Mouse (Mus musculus): Measurements from ENCODE around the gene 1700034I23Rik. TPM values are rescaled to one million over a fixed set of nuclear protein-coding genes. Genes with fewer than 3 reads are reported as not detected.
"Not testable (repeated sequence)": the region's sequence is repeated elsewhere in the genome, so short reads cannot be mapped to it uniquely, and the experiment has no call there.

1700034I23Rik gene
- polyA plus RNA-seq, 1 experiment from 2014 or later: 0.58 TPM

DNA sequence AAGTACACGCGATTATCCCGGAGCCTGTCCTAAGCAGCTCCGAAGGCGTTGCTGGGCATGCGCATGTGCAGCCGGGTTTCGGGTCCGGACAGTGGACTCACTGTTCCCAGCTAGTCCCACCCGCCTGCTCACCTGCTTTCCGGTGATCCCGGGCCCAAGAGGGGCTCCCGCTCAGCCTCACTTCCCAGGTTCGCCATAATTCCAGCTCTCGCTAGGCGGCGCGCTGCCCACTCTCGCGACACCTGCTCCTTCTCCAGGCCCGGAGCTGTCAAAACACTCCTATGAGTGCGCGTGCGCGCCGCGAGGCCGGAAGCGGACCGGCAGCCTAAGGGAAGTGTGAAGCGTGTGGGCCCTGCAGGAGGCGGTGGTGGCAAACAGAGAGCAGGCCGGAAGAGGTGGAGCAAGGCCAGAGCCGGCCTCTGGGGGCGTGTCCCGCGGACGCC, 8.5 kb downstream of the 1700034I23Rik start:
- Histone ChIP-seq H3K27ac (ENCODE audit: low read depth, low read length) (0 out of 2 replicates have a peak overlapping the region, but pooled peaks have one; percentile 29), H3K4me3 (ENCODE audit: low read depth, low read length) (peak overlapping the region; percentile 43), H3K4me2 (ENCODE audit: low read depth, low read length) (peak overlapping the region; percentile 49), H3K9ac (replicated peaks; ENCODE audit: low read depth, low read length) (peak overlapping the region; percentile 32; the same call in 1 of the 2 replicates)
- WGBS: under 1% methylated on average over 36 of the region's 38 CpGs
- H3K27me3 ChIP-seq (ENCODE audit: control insufficient read depth, insufficient read depth, low read length); H3K36me3 ChIP-seq (ENCODE audit: control insufficient read depth, insufficient read depth, low read length); H3K4me1 ChIP-seq (ENCODE audit: control insufficient read depth, insufficient read depth, low read length); H3K9me3 ChIP-seq (ENCODE audit: control insufficient read depth, low read length): not testable (repeated sequence)
- ATAC-seq (ENCODE audit: low read depth): peak; percentile 100

DNA sequence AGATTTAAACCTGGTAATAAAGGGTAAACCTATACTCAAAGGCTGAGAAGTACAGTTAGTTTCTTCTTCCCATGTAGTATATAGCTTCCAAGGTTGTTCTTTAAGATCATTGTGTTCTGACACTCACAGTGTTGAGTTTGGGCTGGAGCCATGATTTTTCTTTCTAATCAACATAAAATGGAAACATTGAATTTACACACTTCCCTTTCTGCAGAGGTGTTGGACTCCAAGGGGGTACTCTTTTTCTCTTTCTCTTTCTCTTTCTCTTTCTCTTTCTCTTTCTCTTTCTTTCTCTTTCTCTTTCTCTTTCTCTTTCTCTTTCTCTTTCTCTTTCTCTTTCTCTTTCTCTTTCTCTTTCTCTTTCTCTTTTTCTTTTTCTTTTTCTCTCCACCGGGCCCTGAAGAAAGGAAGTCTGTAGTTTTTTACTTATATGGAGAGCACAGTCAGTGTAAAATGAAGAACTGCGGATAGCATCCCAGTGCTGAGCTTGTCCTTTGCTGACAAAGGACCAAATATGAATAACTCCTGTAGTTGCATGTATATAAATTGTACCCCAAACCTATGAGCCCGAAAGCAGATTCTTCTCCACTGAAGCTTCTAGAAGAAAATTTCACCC, 49.1 kb downstream of the 1700034I23Rik start:
- H3K4me1 ChIP-seq (ENCODE audit: control insufficient read depth, insufficient read depth, low read length); H3K9me3 ChIP-seq (ENCODE audit: control insufficient read depth, low read length); ATAC-seq (ENCODE audit: low read depth); H3K4me2 ChIP-seq (ENCODE audit: low read depth, low read length); H3K27ac ChIP-seq (ENCODE audit: low read depth, low read length); H3K27me3 ChIP-seq (ENCODE audit: control insufficient read depth, insufficient read depth, low read length); H3K36me3 ChIP-seq (ENCODE audit: control insufficient read depth, insufficient read depth, low read length); H3K9ac ChIP-seq (replicated peaks; ENCODE audit: low read depth, low read length); H3K4me3 ChIP-seq (ENCODE audit: low read depth, low read length): not testable (repeated sequence)
- WGBS: 93% methylated on average over 3 of the region's 3 CpGs

Other genes starting within 250 kb of the 1700034I23Rik start
- gene Slc25a31, start 193.7 kb downstream of the 1700034I23Rik start, polyA plus RNA-seq (2014; fragmentation: Nextera tagmentation; extraction: Ambion mirVana): 0.09 and 0.44 TPM in 2 replicates
- 51.9 and 56.9 TPM in 2 replicates for gene Hspa4l, start 158.0 kb downstream of the 1700034I23Rik start, polyA plus RNA-seq (2014; fragmentation: Nextera tagmentation; extraction: Ambion mirVana)
- gene Plk4, start 102.5 kb downstream of the 1700034I23Rik start, polyA plus RNA-seq (2014; fragmentation: Nextera tagmentation; extraction: Ambion mirVana): 11.0 and 11.8 TPM in 2 replicates
- 14.4 and 14.9 TPM in 2 replicates for gene Mfsd8, start 55.7 kb downstream of the 1700034I23Rik start, polyA plus RNA-seq (2014; fragmentation: Nextera tagmentation; extraction: Ambion mirVana)
- 14.0 and 22.0 TPM in 2 replicates for gene Abhd18, start 55.6 kb downstream of the 1700034I23Rik start, polyA plus RNA-seq (2014; fragmentation: Nextera tagmentation; extraction: Ambion mirVana)
- 6.2 and 7.4 TPM in 2 replicates for gene Larp1b, start 47.3 kb upstream of the 1700034I23Rik start, polyA plus RNA-seq (2014; fragmentation: Nextera tagmentation; extraction: Ambion mirVana)
- gene Pgrmc2, start 180.5 kb upstream of the 1700034I23Rik start, polyA plus RNA-seq (2014; fragmentation: Nextera tagmentation; extraction: Ambion mirVana): 21.1 and 24.0 TPM in 2 replicates